Mouse (Mus musculus) liver, embryonic 14.5 days (tissue): ENCODE results near the gene Ciita.

ENCODE experiments used
- CTCF ChIP-seq: IDR thresholded peaks from 2 replicates; pipeline ENCODE4 v1.5.1; 2016; ENCODE audit warnings: antibody characterized with exemption, low read depth, control low read depth
- EP300 ChIP-seq: IDR thresholded peaks from 2 replicates; pipeline ENCODE4 v1.6.1; 2016; ENCODE audit warnings: antibody characterized with exemption, low read depth

- TF ChIP-seq CTCF (no peak), EP300 (no peak)
These were observed 25.3 kb upstream of the Ciita start for GRCm38 (mm10) chr16:10454583-10454974.
